Mouse (Mus musculus) c-Kit-positive CD71-positive TER-119-positive erythroid progenitor cells, embryonic 14.5 days (primary cell): ENCODE measurements around the gene Fcgrt.

Source experiments
- DNase-seq: peaks from one replicate; pipeline ENCODE4 v3.0.0-alpha.2; 2013; ENCODE audit warnings: low spot score

Gene Fcgrt

GRCm38 (mm10) chr7:45129776-45130512 lies 26.3 kb upstream of the Fcgrt start:
- DNase-seq, result no peak

- peak; percentile 56 for DNase-seq
These were observed 25.7 kb upstream of the Fcgrt start for GRCm38 (mm10) chr7:45129318-45129717.

GRCm38 (mm10) chr7:45128624-45129246 lies 25.1 kb upstream of the Fcgrt start, which contains the start of gene Rpl13a:
Gene Rpl13a (minus strand): TSS chr7:45128761.
- DNase-seq, result peak; percentile 99

- DNase-seq, result peak; percentile 30
These were observed 24.1 kb upstream of the Fcgrt start for GRCm38 (mm10) chr7:45127700-45128224.

GRCm38 (mm10) chr7:45126844-45127699 lies 23.4 kb upstream of the Fcgrt start:
- peak; percentile 24 for DNase-seq

GRCm38 (mm10) chr7:45126147-45126843 lies 22.6 kb upstream of the Fcgrt start:
- DNase-seq, result no peak

- peak; percentile 33 for DNase-seq
These were observed 22.0 kb upstream of the Fcgrt start for GRCm38 (mm10) chr7:45125649-45126048.

GRCm38 (mm10) chr7:45125144-45125600 lies 21.5 kb upstream of the Fcgrt start:
- peak; percentile 71 for DNase-seq

- peak; percentile 100 for DNase-seq
These were observed 20.8 kb upstream of the Fcgrt start, which contains the start of gene Rps11 for GRCm38 (mm10) chr7:45124224-45125143. Gene Rps11 (minus strand): TSS chr7:45124439.

GRCm38 (mm10) chr7:45123186-45123570 lies 19.5 kb upstream of the Fcgrt start:
- DNase-seq, result peak; percentile 45

- no peak for DNase-seq
These were observed 19.0 kb upstream of the Fcgrt start for GRCm38 (mm10) chr7:45122561-45123185.

- no peak for DNase-seq
These were observed 18.3 kb upstream of the Fcgrt start for GRCm38 (mm10) chr7:45121966-45122365.

- no peak for DNase-seq
These were observed 17.8 kb upstream of the Fcgrt start for GRCm38 (mm10) chr7:45121404-45121803.

GRCm38 (mm10) chr7:45119780-45120709 lies 16.4 kb upstream of the Fcgrt start:
- DNase-seq, result no peak

GRCm38 (mm10) chr7:45118336-45118735 lies 14.7 kb upstream of the Fcgrt start:
- no peak for DNase-seq

GRCm38 (mm10) chr7:45117566-45117965 lies 13.9 kb upstream of the Fcgrt start:
- no peak for DNase-seq

GRCm38 (mm10) chr7:45113476-45113875 lies 9.8 kb upstream of the Fcgrt start:
- peak; percentile 32 for DNase-seq

GRCm38 (mm10) chr7:45112529-45112928 lies 8.9 kb upstream of the Fcgrt start:
- no peak for DNase-seq

GRCm38 (mm10) chr7:45111940-45112339 lies 8.3 kb upstream of the Fcgrt start:
- DNase-seq, result no peak
